Mouse (Mus musculus) MEL (cell line): Measurements from ENCODE around the gene Lca5. TPM values are rescaled to one million over a fixed set of nuclear protein-coding genes. Genes with fewer than 3 reads are reported as not detected.

Source experiments
- DNase-seq: peaks from one replicate; pipeline ENCODE4 v3.0.0; 2011; ENCODE audit warnings: low read depth, low spot score
- H3K27ac ChIP-seq: 2 replicates; pipeline ENCODE4 v1.5.1; 2012; ENCODE audit warnings: low read depth, mild to moderate bottlenecking, control low read depth, low read length, moderate library complexity; ENCODE audit not compliant: control insufficient read depth
- H3K27me3 ChIP-seq, 2 experiments: fragments of 150-350 bp in 1 of 2; sonication (generic) in 1 of 2; 2 replicates each; pipeline ENCODE4 v1.6.1; 2012; ENCODE audit warnings: low read length in 2 of 2, mild to moderate bottlenecking in 2 of 2, improper control_type of control experiment in 1 of 2, moderate library complexity in 1 of 2; ENCODE audit not compliant: insufficient read depth in 2 of 2, control insufficient read depth in 1 of 2
- H3K36me3 ChIP-seq, 2 experiments: 2 replicates each; pipeline ENCODE4 v1.6.1; 2012 to 2014; ENCODE audit warnings: low read length in 2 of 2, improper control_type of control experiment in 1 of 2, inconsistent platforms in 1 of 2, mild to moderate bottlenecking in 1 of 2; ENCODE audit not compliant: insufficient read depth in 2 of 2, control insufficient read depth in 1 of 2
- H3K4me1 ChIP-seq, 2 experiments: fragments of 150-350 bp in 1 of 2; sonication (generic) in 1 of 2; 2 replicates each; pipeline ENCODE4 v1.6.1; 2012; ENCODE audit warnings: low read length in 2 of 2, improper control_type of control experiment in 1 of 2, mild to moderate bottlenecking in 1 of 2; ENCODE audit not compliant: insufficient read depth in 2 of 2, control insufficient read depth in 1 of 2
- H3K4me3 ChIP-seq, 2 experiments: fragments of 150-350 bp in 1 of 2; sonication (generic) in 1 of 2; 2 replicates each; pipeline ENCODE4 v1.5.1; 2012; ENCODE audit warnings: low read depth in 2 of 2, low read length in 2 of 2, mild to moderate bottlenecking in 2 of 2, moderate library complexity in 2 of 2, control low read depth in 1 of 2, improper control_type of control experiment in 1 of 2; ENCODE audit not compliant: control insufficient read depth in 1 of 2, insufficient read depth in 1 of 2
- H3K79me2 ChIP-seq: 2 replicates; pipeline ENCODE4 v1.6.1; 2012; ENCODE audit warnings: mild to moderate bottlenecking, low read length, moderate library complexity; ENCODE audit not compliant: control insufficient read depth, poor library complexity, insufficient read depth
- H3K9ac ChIP-seq: 2 replicates; pipeline ENCODE4 v1.6.1; 2012; ENCODE audit warnings: low read depth, mild to moderate bottlenecking, control low read depth, low read length, moderate library complexity; ENCODE audit not compliant: control insufficient read depth, poor library complexity, severe bottlenecking
- H3K9me3 ChIP-seq: fragments of 150-350 bp; sonication (generic); replicated peaks from 2 replicates; pipeline ENCODE4 v1.6.1; 2012; ENCODE audit warnings: mild to moderate bottlenecking, low read length, improper control_type of control experiment, moderate library complexity; ENCODE audit not compliant: insufficient read depth
- CTCF ChIP-seq, 3 experiments: IDR thresholded peaks in 2 of 3; conservative IDR thresholded peaks in 1 of 3; 2 replicates each; pipeline ENCODE4 v1.5.1; 2011 to 2012; ENCODE audit warnings: low read length in 3 of 3, low read depth in 2 of 3, mild to moderate bottlenecking in 2 of 3, improper control_type of control experiment in 1 of 3, inconsistent platforms in 1 of 3, mixed read lengths in 1 of 3, moderate library complexity in 1 of 3; ENCODE audit not compliant: control insufficient read depth in 1 of 3, insufficient read depth in 1 of 3, poor library complexity in 1 of 3, severe bottlenecking in 1 of 3
- E2F4 ChIP-seq: IDR thresholded peaks from 2 replicates; pipeline ENCODE4 v1.6.1; 2011; ENCODE audit warnings: low read depth, low read length, improper control_type of control experiment, borderline replicate concordance
- ELF1 ChIP-seq: IDR thresholded peaks from 2 replicates; pipeline ENCODE4 v1.6.1; 2014; ENCODE audit warnings: low read depth, mild to moderate bottlenecking, inconsistent platforms, low read length, improper control_type of control experiment, moderate library complexity
- EP300 ChIP-seq, 2 experiments: IDR thresholded peaks; 2 replicates each; pipeline ENCODE4 v1.6.1; 2011; ENCODE audit warnings: improper control_type of control experiment in 2 of 2, low read length in 2 of 2, low read depth in 1 of 2, mild to moderate bottlenecking in 1 of 2
- GABPA ChIP-seq: IDR thresholded peaks from 2 replicates; pipeline ENCODE4 v1.6.1; 2012; ENCODE audit warnings: low read depth, mild to moderate bottlenecking, inconsistent platforms, low read length, improper control_type of control experiment, moderate library complexity
- GATA1 ChIP-seq: IDR thresholded peaks from 2 replicates; pipeline ENCODE4 v1.6.1; 2011; ENCODE audit warnings: low read depth, low read length, improper control_type of control experiment
- JUND ChIP-seq: IDR thresholded peaks from 2 replicates; pipeline ENCODE4 v1.6.1; 2011; ENCODE audit warnings: low read depth, mild to moderate bottlenecking, improper control_type of control experiment, low read length
- MEF2A ChIP-seq: IDR thresholded peaks from 2 replicates; pipeline ENCODE4 v1.6.1; 2014; ENCODE audit warnings: low read depth, mild to moderate bottlenecking, inconsistent platforms, low read length, improper control_type of control experiment; ENCODE audit not compliant: poor library complexity, insufficient replicate concordance, severe bottlenecking; ENCODE audit errors: extremely low read depth
- MYC ChIP-seq: IDR thresholded peaks from 2 replicates; pipeline ENCODE4 v1.6.1; 2011; ENCODE audit warnings: low read depth, mild to moderate bottlenecking, low read length, improper control_type of control experiment, moderate library complexity
- POLR2AphosphoS2 ChIP-seq: IDR thresholded peaks from 2 replicates; pipeline ENCODE4 v1.6.1; 2011; ENCODE audit warnings: low read length, improper control_type of control experiment
- TBP ChIP-seq: IDR thresholded peaks from 2 replicates; pipeline ENCODE4 v1.8.0; 2011; ENCODE audit warnings: low read depth, low read length, improper control_type of control experiment
- TCF12 ChIP-seq: IDR thresholded peaks from 2 replicates; pipeline ENCODE4 v1.6.1; 2014; ENCODE audit warnings: low read depth, mild to moderate bottlenecking, inconsistent platforms, low read length, improper control_type of control experiment, moderate library complexity
- ZNF384 ChIP-seq: IDR thresholded peaks from 2 replicates; pipeline ENCODE4 v1.6.1; 2012; ENCODE audit warnings: low read depth, mild to moderate bottlenecking, inconsistent platforms, low read length, improper control_type of control experiment
- polyA plus RNA-seq, 2 experiments: library from polyadenylated mRNA; stranded (reverse) in 1 of 2; unstranded in 1 of 2; fragments of >175 nt in 1 of 2; fragments of >200 nt in 1 of 2; gene quantifications; 2 replicates each; pipeline versions ENCODE4 v1.2.1 to v1.2.4; 2012; ENCODE audit warnings: low replicate concordance in 2 of 2, low read depth in 1 of 2; ENCODE audit not compliant: insufficient read length in 2 of 2, insufficient read depth in 1 of 2, missing spikeins in 1 of 2
- total RNA-seq: library from RNA; depleted of rRNA; stranded (reverse); fragments of 300-350 nt; gene quantifications from 2 replicates; pipeline ENCODE4 v1.2.3, GENCODE M21; 2012

Gene Lca5
- total and polyA plus RNA-seq, 3 experiments, result not detected

DNA sequence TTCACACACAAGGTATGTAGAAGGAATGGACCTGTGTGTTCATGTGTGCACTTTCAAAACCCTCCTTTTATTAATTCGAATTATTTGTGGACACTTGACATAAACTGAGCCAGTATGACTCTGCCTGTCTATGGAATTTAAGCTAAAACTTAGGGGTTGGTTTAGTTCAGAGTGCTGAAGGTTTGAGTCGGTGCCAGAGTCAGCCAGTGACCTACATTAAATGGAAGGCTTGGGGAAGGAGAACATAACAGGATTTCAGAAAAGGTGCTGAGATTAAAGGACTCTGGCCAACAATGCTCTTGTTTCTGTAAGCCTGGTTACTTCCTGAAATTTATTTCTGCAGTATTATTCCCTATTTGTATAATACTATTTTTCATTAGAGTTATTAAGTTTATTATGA, 28.9 kb upstream of the Lca5 start:
- no peak overlapping the region for H3K4me3 ChIP-seq
- TF ChIP-seq E2F4 (no peak), TCF12 (no peak), GABPA (no peak), EP300 (IDR thresholded peaks at IDR 0.05; ENCODE audit: low read depth in 1 of 2, low read length in 2 of 2) (no peak), TBP (no peak), MYC (no peak), GATA1 (no peak)
- H3K27ac ChIP-seq, result no peak overlapping the region
- H3K9me3 ChIP-seq, result no peaks in the 10 kb centered on the region
- no peaks in the 10 kb centered on the region for H3K79me2 ChIP-seq
- no peaks in the 10 kb centered on the region for H3K36me3 ChIP-seq
- no peak for DNase-seq
- no peak overlapping the region for H3K9ac ChIP-seq
- no peaks in the 10 kb centered on the region for H3K27me3 ChIP-seq
- no peaks in the 10 kb centered on the region for H3K4me1 ChIP-seq

- DNase-seq, result no peak
- no peak overlapping the region for H3K27ac ChIP-seq
- no peaks in the 10 kb centered on the region for H3K79me2 ChIP-seq
- H3K4me3 ChIP-seq, result no peak overlapping the region
- H3K27me3 ChIP-seq, result no peaks in the 10 kb centered on the region
- no peaks in the 10 kb centered on the region for H3K4me1 ChIP-seq
- H3K9ac ChIP-seq, result no peak overlapping the region
- TF ChIP-seq ZNF384, result no peak
- TF ChIP-seq CTCF (IDR thresholded peaks at IDR 0.05 in 2 of 3, conservative IDR thresholded peaks at IDR 0.05 in 1 of 3; ENCODE audit: control insufficient read depth in 1 of 3, insufficient read depth in 1 of 3, low read depth in 2 of 3, low read length in 3 of 3, poor library complexity in 1 of 3, severe bottlenecking in 1 of 3), result no peak
- TF ChIP-seq, all 39 proteins: peak for 0
- H3K9me3 ChIP-seq, result no peaks in the 10 kb centered on the region
- H3K36me3 ChIP-seq, result no peaks in the 10 kb centered on the region
Observed at GRCm38 (mm10) chr9:83447771-83448170, 6.8 kb upstream of the Lca5 start.

DNA sequence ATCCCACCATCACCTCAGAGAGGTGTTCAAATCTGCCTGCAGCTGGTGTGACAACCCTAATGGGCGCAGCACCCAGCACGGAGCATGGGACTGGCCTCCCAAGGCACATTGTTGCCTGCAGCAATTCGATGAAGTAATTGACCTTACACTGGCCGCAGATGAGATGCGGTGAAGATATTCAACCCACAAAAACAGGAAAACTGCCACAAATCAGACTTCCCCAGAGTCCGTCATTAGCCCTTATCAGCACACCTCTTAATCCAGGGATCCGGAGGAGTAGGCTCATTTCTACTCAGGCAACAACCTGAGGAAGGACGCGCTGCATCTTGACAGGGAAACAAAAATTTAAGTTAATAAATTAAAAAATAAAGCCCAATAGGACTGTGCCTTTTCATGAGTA, 6.2 kb upstream of the Lca5 start:
- no peak overlapping the region for H3K9ac ChIP-seq
- no peaks in the 10 kb centered on the region for H3K4me1 ChIP-seq
- no peak overlapping the region for H3K4me3 ChIP-seq
- H3K36me3 ChIP-seq, result no peaks in the 10 kb centered on the region
- H3K9me3 ChIP-seq, result no peaks in the 10 kb centered on the region
- H3K27ac ChIP-seq, result no peak overlapping the region
- H3K79me2 ChIP-seq, result no peaks in the 10 kb centered on the region
- DNase-seq, result no peak
- H3K27me3 ChIP-seq, result no peaks in the 10 kb centered on the region
- TF ChIP-seq JUND, result no peak
- TF ChIP-seq ELF1, result no peak
- TF ChIP-seq MEF2A, result no peak
- no peak for TF ChIP-seq POLR2AphosphoS2
